Mouse (Mus musculus) heart, postnatal 0 days (tissue): Measurements from ENCODE around the gene Pitpnm2. TPM values are rescaled to one million over a fixed set of nuclear protein-coding genes. Genes with fewer than 3 reads are reported as not detected.

Experiments used
- ATAC-seq: fragments of 200-750 bp; cut with Nextera tagmentation; 2 replicates; pipeline ENCODE4 v1.8.0; 2017; ENCODE audit warnings: low read depth, moderate number of reproducible peaks, moderate library complexity; ENCODE audit not compliant: insufficient read depth
- DNase-seq: peaks from one replicate; pipeline ENCODE4 v3.0.0-alpha.2; 2016; ENCODE audit warnings: low spot score
- H3K27ac ChIP-seq: fragments of 300-500 bp; sonication (generic); 2 replicates; pipeline ENCODE4 v1.5.1; 2014; ENCODE audit warnings: low read depth, mild to moderate bottlenecking
- H3K27me3 ChIP-seq: fragments of 300-500 bp; sonication (generic); 2 replicates; pipeline ENCODE4 v1.6.1; 2014; ENCODE audit warnings: low read length, mixed read lengths; ENCODE audit not compliant: control insufficient read depth, insufficient read depth
- H3K36me3 ChIP-seq: fragments of 300-500 bp; sonication (generic); replicated peaks from 2 replicates; pipeline ENCODE4 v1.6.1; 2014; ENCODE audit warnings: low read length, mixed read lengths; ENCODE audit not compliant: control insufficient read depth, insufficient read depth
- H3K4me1 ChIP-seq: fragments of 300-500 bp; sonication (generic); 2 replicates; pipeline ENCODE4 v1.6.1; 2014; ENCODE audit warnings: antibody characterized with exemption; ENCODE audit not compliant: control insufficient read depth, insufficient read depth
- H3K4me2 ChIP-seq: fragments of 300-500 bp; sonication (generic); 2 replicates; pipeline ENCODE4 v1.6.1; 2014; ENCODE audit warnings: low read depth, mild to moderate bottlenecking, low read length, moderate library complexity
- H3K4me3 ChIP-seq: fragments of 300-500 bp; sonication (generic); 2 replicates; pipeline ENCODE4 v1.5.1; 2014; ENCODE audit warnings: low read depth, low read length
- H3K9ac ChIP-seq: fragments of 300-500 bp; sonication (generic); replicated peaks from 2 replicates; pipeline ENCODE4 v1.6.1; 2014; ENCODE audit warnings: low read depth, low read length, mixed read lengths
- H3K9me3 ChIP-seq: fragments of 300-500 bp; sonication (generic); replicated peaks from 2 replicates; pipeline ENCODE4 v1.6.1; 2016; ENCODE audit warnings: low read length; ENCODE audit not compliant: control insufficient read depth
- CTCF ChIP-seq: IDR thresholded peaks from 2 replicates; pipeline ENCODE4 v1.5.1; 2016; ENCODE audit warnings: antibody characterized with exemption, control low read depth, low read depth
- EP300 ChIP-seq: IDR thresholded peaks from 2 replicates; pipeline ENCODE4 v1.6.1; 2016; ENCODE audit warnings: antibody characterized with exemption, low read depth
- WGBS: fragments of 180-500 bp; shearing (Covaris S2); extraction: QIAGEN DNeasy Blood & Tissue Kit; methylation state at CpG from one replicate; pipeline ENCODE4 v1.1.7; 2014; 5-methylcytosine and 5-hydroxymethylcytosine counted together
- polyA plus RNA-seq: library from polyadenylated mRNA; unstranded; fragments of >200 nt; fragmentation: Nextera tagmentation; extraction: Ambion mirVana; gene quantifications from 2 replicates; pipeline ENCODE4 v1.2.1, GENCODE M21; 2015
- total RNA-seq: library from RNA; depleted of rRNA; stranded (reverse); fragments of >200 nt; gene quantifications from 2 replicates; pipeline ENCODE4 v1.2.3, GENCODE M21; 2014; ENCODE audit warnings: low replicate concordance

Pitpnm2 gene
- total and polyA plus RNA-seq, 2 experiments from 2014 or later = 3.2 to 17.1 TPM

GRCm38 (mm10) chr5:124161831-124162230 is 87.7 kb downstream of the Pitpnm2 start:
- H3K9ac ChIP-seq = no peak overlapping the region
- peaks cover 48% of the 10 kb centered on the region for H3K4me1 ChIP-seq
- no peak overlapping the region for H3K4me3 ChIP-seq
- ATAC-seq = peak; percentile 76
- DNase-seq = peak; percentile 69
- WGBS = 15% methylated on average over 10 of the region's 10 CpGs
- no peaks in the 10 kb centered on the region for H3K36me3 ChIP-seq
- TF ChIP-seq CTCF = peak; percentile 24; the same call in 1 of the 2 replicates
- no peak for TF ChIP-seq EP300
- no peaks in the 10 kb centered on the region for H3K27me3 ChIP-seq
- H3K4me2 ChIP-seq = no peak overlapping the region
- no peaks in the 10 kb centered on the region for H3K9me3 ChIP-seq
- H3K27ac ChIP-seq = peak overlapping the region; percentile 60

GRCm38 (mm10) chr5:124159453-124159852 is 90.1 kb downstream of the Pitpnm2 start:
- no peak for TF ChIP-seq EP300
- TF ChIP-seq CTCF = no peak
- no peak for ATAC-seq
- no peaks in the 10 kb centered on the region for H3K36me3 ChIP-seq
- DNase-seq = no peak
- H3K4me3 ChIP-seq = no peak overlapping the region
- H3K27me3 ChIP-seq = no peaks in the 10 kb centered on the region
- H3K9me3 ChIP-seq = no peaks in the 10 kb centered on the region
- no peak overlapping the region for H3K4me2 ChIP-seq
- 52% methylated on average over 7 of the region's 7 CpGs for WGBS
- peaks cover 32% of the 10 kb centered on the region for H3K4me1 ChIP-seq
- no peak overlapping the region for H3K9ac ChIP-seq
- H3K27ac ChIP-seq = no peak overlapping the region

GRCm38 (mm10) chr5:124158305-124158704 is 91.3 kb downstream of the Pitpnm2 start:
- H3K4me1 ChIP-seq = peaks cover 31% of the 10 kb centered on the region
- peak overlapping the region; percentile 1; the same call in 1 of the 2 replicates for H3K27ac ChIP-seq
- no peak for DNase-seq
- H3K36me3 ChIP-seq = no peaks in the 10 kb centered on the region
- no peak overlapping the region for H3K4me3 ChIP-seq
- TF ChIP-seq EP300 (no peak), CTCF (no peak)
- no peaks in the 10 kb centered on the region for H3K9me3 ChIP-seq
- H3K27me3 ChIP-seq = no peaks in the 10 kb centered on the region
- no peak for ATAC-seq
- WGBS = 52% methylated on average over 4 of the region's 4 CpGs
- H3K9ac ChIP-seq = no peak overlapping the region
- H3K4me2 ChIP-seq = no peak overlapping the region

GRCm38 (mm10) chr5:124155943-124156342 is 93.6 kb downstream of the Pitpnm2 start:
- H3K27ac ChIP-seq = no peak overlapping the region
- peaks cover 14% of the 10 kb centered on the region; the same call in 1 of the 2 replicates for H3K36me3 ChIP-seq
- 37% methylated on average over 5 of the region's 5 CpGs for WGBS
- no peaks in the 10 kb centered on the region for H3K9me3 ChIP-seq
- no peak overlapping the region for H3K4me2 ChIP-seq
- DNase-seq = no peak
- peaks cover 16% of the 10 kb centered on the region; the same call in 1 of the 2 replicates for H3K4me1 ChIP-seq
- H3K4me3 ChIP-seq = no peak overlapping the region
- no peak for TF ChIP-seq CTCF
- TF ChIP-seq EP300 = no peak
- no peak for ATAC-seq
- H3K9ac ChIP-seq = no peak overlapping the region
- H3K27me3 ChIP-seq = no peaks in the 10 kb centered on the region

GRCm38 (mm10) chr5:124152734-124153133 is 96.8 kb downstream of the Pitpnm2 start:
- no peaks in the 10 kb centered on the region for H3K9me3 ChIP-seq
- DNase-seq = no peak
- H3K4me1 ChIP-seq = 0 out of 2 replicates have a peak, but pooled peaks cover 6% of the 10 kb centered on the region
- no peaks in the 10 kb centered on the region for H3K27me3 ChIP-seq
- WGBS = 86% methylated on average over 4 of the region's 4 CpGs
- H3K4me2 ChIP-seq = no peak overlapping the region
- H3K36me3 ChIP-seq = peaks cover 22% of the 10 kb centered on the region
- no peak for TF ChIP-seq EP300
- no peak for TF ChIP-seq CTCF
- no peak overlapping the region for H3K27ac ChIP-seq
- no peak overlapping the region for H3K9ac ChIP-seq
- no peak overlapping the region for H3K4me3 ChIP-seq
- ATAC-seq = no peak

- H3K4me1 ChIP-seq = peaks cover 12% of the 10 kb centered on the region
- DNase-seq (no peak), ATAC-seq (no peak)
- H3K9ac ChIP-seq = no peak overlapping the region
- no peak overlapping the region for H3K4me2 ChIP-seq
- no peaks in the 10 kb centered on the region for H3K9me3 ChIP-seq
- H3K36me3 ChIP-seq = peaks cover 22% of the 10 kb centered on the region
- TF ChIP-seq EP300 (no peak), CTCF (no peak)
- 70% methylated on average over 7 of the region's 7 CpGs for WGBS
- H3K4me3 ChIP-seq = no peak overlapping the region
- no peak overlapping the region for H3K27ac ChIP-seq
- no peaks in the 10 kb centered on the region for H3K27me3 ChIP-seq
Measured at GRCm38 (mm10) chr5:124150895-124151294, 98.7 kb downstream of the Pitpnm2 start.
